Mouse (Mus musculus): ENCODE measurements around the gene Arhgef18. TPM values are rescaled to one million over a fixed set of nuclear protein-coding genes. Genes with fewer than 3 reads are reported as not detected.

Arhgef18 gene
- 3.2 TPM for polyA plus RNA-seq (2014; fragmentation: Illumina TruSeq; extraction: RNeasy Lipid Tissue Mini Kit (QIAGEN cat#74804); ENCODE audit: low read depth, low replicate concordance)

DNA sequence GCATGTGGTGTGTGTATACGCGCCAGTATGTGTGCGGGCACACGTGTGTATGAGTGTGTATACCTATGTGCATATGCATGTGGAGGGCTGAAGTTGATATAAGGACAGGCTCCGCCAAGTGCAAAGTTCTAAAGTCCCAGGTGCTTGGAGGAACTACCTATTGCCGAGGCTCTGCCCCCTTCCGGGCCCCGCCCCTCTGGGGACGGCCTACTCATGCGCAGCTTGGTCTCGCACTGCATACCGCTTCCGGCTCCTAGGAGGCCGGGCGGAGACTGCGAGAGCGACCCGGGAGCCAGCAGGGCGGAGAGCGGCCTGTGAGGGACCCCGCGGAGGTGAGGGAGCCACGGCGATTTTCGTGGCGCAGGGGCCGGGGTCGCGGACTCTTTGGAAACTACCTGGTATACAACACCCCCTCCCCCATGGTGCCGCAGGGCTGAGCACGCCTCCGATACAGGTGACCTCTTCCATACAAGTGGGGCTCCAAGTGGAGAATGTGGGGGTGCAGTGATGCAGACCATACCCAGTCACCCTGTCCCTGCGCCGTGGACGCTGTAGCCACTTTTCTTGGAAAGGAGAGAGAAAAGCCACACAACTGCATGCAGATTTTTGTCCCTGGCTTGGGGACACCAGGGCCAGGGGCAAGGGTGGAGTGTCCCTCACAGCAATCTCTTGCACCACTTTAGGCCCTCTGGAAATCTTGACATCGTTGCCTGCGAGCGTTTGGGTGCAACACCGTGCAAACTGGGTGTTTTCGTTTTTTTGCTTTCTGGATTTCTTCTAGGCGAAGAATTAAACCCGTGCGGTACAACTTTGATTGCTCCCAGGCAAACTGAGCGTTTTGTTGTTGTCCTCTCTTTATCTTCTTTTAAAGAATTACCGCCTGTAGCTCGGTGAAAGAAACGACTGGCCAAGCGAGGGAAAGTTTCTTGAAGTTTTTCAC, at the start of gene Arhgef18:
Gene Arhgef18, plus strand, starts transcription at position 236 of the 940 bp plus-strand sequence.

GRCm38 (mm10) chr8:3353189-3353810, 39.5 kb upstream of the Arhgef18 start, which contains the start of gene A430078G23Rik:
Gene A430078G23Rik, plus strand, starts transcription at chr8:3353415.

DNA sequence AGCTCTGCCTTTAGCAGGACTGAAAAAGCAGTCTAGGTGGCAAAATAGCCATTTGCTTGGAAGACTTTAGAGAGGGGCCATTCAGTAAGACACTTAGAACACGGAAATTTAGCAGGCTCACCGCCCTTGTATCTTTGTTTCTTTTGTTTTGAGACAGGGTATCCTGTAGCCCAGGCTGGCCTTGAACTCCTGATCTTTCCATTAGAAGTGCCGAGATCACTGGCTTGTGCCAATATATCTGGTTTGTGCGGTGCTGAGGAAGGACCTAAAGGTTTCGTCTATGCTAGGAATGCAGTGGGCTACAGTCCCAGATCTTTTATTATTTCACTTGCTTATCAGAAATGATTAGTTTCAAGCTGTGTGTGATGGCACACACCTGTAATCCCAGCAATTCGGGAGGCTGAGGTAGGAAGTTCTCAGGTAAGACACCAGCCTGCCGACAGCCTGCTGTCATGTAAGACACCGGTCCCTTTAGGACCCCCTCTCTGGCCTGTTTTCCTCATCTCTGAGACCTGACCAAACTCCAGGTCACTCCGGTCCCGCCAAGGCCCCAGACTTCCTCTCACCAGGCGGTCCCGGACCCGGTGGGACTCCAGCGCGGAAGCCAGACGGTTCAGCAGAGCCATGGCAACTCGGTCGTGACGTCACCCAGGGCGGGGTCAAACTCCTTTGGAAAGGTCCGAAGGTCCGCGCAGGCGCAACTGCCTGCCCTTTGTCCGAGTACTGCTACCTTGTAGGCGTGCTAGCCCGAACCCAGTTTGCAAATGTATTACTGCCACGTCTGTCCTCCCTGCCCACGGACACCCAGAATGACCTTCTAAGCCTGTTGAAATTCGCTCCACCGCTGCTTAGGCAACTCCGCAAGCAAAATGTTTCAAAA, 74.4 kb downstream of the Arhgef18 start, which contains the start of gene Pex11g:
Gene Pex11g, minus strand, starts transcription at position 675 of the 880 bp plus-strand sequence.

DNA sequence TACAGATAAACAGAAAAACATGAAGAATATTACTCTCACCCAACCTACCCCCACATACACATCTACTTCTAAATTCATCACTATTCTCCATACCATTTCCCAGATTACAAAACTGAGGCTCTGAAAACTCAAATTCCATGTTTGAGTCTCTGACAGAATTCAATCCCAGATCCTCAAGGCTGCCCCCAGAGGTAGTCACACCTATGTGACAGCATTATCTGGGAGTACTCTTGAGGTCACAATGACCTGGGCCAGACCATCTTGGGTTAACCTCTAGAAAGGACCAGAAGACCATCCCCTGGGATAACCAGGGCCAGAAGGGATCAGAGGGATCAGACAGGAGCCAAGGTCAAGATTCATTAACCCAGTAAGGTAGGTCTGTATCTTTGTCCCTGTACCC, 77.8 kb downstream of the Arhgef18 start, which contains the start of gene Tex45:
Gene Tex45, plus strand, starts transcription at position 301 of the 400 bp plus-strand sequence.

DNA sequence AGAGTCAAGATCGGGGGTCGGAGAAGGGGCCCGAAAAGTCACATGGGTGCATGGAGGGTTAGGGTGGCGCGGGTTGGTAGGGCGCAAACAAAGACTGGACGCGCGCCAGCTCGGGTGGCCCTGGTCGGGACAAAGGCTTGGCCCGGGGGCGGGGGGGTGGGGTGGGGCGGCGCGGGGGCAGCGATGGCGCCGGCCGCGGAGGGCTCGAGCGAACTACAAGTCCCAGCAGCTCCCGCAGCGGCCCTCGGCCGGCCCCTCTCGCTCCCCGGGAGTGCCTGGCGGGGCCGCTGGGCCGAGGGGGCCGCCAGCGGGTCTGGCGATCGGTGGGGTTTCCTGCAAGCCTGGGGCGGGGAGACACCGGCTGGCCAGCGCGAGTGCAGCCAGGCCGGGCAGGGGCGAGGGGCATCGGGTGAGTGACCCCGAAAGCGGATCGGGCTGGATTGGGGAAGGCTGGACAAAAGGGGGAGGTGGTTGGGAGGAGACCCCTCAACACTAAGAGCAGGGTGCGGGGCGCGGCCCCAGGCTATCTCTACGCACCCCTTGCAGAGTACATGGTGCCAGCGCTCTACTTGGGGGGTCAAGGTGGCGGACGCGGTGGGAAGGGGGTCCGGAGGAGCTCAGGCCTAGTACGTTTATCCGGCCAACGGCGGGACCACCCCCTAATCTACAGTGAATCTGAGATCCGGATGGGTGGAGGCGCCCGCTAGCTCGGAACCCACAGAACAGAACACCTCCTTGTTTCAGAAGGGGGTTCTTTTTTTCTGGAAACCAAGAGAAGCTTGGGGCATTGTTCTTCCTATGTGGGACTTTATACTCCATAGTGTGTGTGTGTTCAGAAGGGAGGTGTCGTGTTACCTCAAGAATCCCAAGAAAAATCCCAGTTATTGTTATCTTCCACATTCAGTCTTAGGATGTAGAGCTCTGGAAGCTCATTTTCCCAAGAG, 100.4 kb downstream of the Arhgef18 start, which contains the start of gene Zfp358:
Gene Zfp358, plus strand, starts transcription at position 238 of the 944 bp plus-strand sequence.

DNA sequence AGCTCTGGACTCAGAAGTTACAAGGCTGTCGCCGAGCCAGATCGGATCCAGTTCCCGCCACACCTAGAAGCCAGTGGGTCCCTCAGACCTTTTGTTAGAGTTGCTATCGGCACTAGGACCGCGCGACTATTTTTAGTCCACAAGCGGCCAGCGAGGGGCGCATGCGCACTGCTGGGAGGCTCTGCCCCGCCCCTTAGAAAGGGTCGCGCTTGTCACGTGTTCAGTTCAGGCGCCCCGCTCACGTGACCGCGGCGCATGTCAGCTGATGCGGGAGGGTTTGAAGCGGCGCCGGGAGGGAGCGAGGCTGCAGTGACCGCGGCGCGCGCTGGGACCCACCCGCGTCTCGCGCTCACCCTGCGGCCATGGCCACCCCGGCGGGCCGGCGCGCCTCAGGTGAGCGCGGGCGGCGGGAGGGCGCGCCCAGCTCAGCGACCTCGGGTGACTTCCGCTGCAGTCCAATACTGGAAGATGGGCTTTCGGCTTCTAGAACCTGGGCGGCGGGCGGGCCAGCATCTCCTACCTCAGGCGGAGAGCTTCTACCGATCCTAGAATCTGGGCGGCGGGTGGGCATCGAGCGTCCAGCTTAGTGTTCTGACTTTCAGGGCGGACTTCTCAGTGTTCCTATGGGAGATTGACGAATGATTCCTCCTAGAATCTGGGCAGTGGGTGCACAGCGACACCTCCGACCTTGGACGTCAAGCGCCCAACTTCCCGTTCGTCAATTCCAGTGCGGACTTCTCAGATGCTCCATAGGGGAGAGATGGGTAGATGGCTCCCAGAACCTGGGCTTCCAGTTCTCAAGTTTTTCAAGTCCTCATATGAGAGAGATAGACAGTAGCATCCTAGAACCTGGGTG, 107.7 kb downstream of the Arhgef18 start, which contains the start of gene Mcoln1:
Gene Mcoln1, plus strand, starts transcription at position 223 of the 856 bp plus-strand sequence.

Other genes starting within 250 kb of the Arhgef18 start
- 7.8 TPM for gene Insr, start 113.4 kb upstream of the Arhgef18 start, polyA plus RNA-seq (2014; fragmentation: Illumina TruSeq; extraction: RNeasy Lipid Tissue Mini Kit (QIAGEN cat#74804); ENCODE audit: low read depth, low replicate concordance)
- not detected for gene A430078G23Rik, start 39.6 kb upstream of the Arhgef18 start, polyA plus RNA-seq (2014; fragmentation: Illumina TruSeq; extraction: RNeasy Lipid Tissue Mini Kit (QIAGEN cat#74804); ENCODE audit: low read depth, low replicate concordance)
- 3.4 TPM for gene Pex11g, start 74.7 kb downstream of the Arhgef18 start, polyA plus RNA-seq (2014; fragmentation: Illumina TruSeq; extraction: RNeasy Lipid Tissue Mini Kit (QIAGEN cat#74804); ENCODE audit: low read depth, low replicate concordance)
- gene Tex45, start 77.9 kb downstream of the Arhgef18 start, polyA plus RNA-seq (2014; fragmentation: Illumina TruSeq; extraction: RNeasy Lipid Tissue Mini Kit (QIAGEN cat#74804); ENCODE audit: low read depth, low replicate concordance), result 29.3 TPM
- 0.27 TPM for gene Zfp358, start 100.1 kb downstream of the Arhgef18 start, polyA plus RNA-seq (2014; fragmentation: Illumina TruSeq; extraction: RNeasy Lipid Tissue Mini Kit (QIAGEN cat#74804); ENCODE audit: low read depth, low replicate concordance)
- gene Mcoln1, start 107.5 kb downstream of the Arhgef18 start, polyA plus RNA-seq (2014; fragmentation: Illumina TruSeq; extraction: RNeasy Lipid Tissue Mini Kit (QIAGEN cat#74804); ENCODE audit: low read depth, low replicate concordance), result 6.4 TPM
- 1.8 TPM for gene Pnpla6, start 122.4 kb downstream of the Arhgef18 start, polyA plus RNA-seq (2014; fragmentation: Illumina TruSeq; extraction: RNeasy Lipid Tissue Mini Kit (QIAGEN cat#74804); ENCODE audit: low read depth, low replicate concordance)
- not detected for gene C330021F23Rik, start 175.0 kb downstream of the Arhgef18 start, polyA plus RNA-seq (2014; fragmentation: Illumina TruSeq; extraction: RNeasy Lipid Tissue Mini Kit (QIAGEN cat#74804); ENCODE audit: low read depth, low replicate concordance)
- gene Camsap3, start 194.3 kb downstream of the Arhgef18 start, polyA plus RNA-seq (2014; fragmentation: Illumina TruSeq; extraction: RNeasy Lipid Tissue Mini Kit (QIAGEN cat#74804); ENCODE audit: low read depth, low replicate concordance), result 2.1 TPM
- 1.1 TPM for gene Xab2, start 228.3 kb downstream of the Arhgef18 start, polyA plus RNA-seq (2014; fragmentation: Illumina TruSeq; extraction: RNeasy Lipid Tissue Mini Kit (QIAGEN cat#74804); ENCODE audit: low read depth, low replicate concordance)
- 37.0 TPM for gene Pet100, start 228.5 kb downstream of the Arhgef18 start, polyA plus RNA-seq (2014; fragmentation: Illumina TruSeq; extraction: RNeasy Lipid Tissue Mini Kit (QIAGEN cat#74804); ENCODE audit: low read depth, low replicate concordance)
- gene Pcp2, start 232.5 kb downstream of the Arhgef18 start, polyA plus RNA-seq (2014; fragmentation: Illumina TruSeq; extraction: RNeasy Lipid Tissue Mini Kit (QIAGEN cat#74804); ENCODE audit: low read depth, low replicate concordance), result not detected
- gene Stxbp2, start 237.9 kb downstream of the Arhgef18 start, polyA plus RNA-seq (2014; fragmentation: Illumina TruSeq; extraction: RNeasy Lipid Tissue Mini Kit (QIAGEN cat#74804); ENCODE audit: low read depth, low replicate concordance), result 20.9 TPM